Mouse (Mus musculus) neural tube, embryonic 11.5 days (tissue): ENCODE data around the gene Gm20388. TPM values are rescaled to one million over a fixed set of nuclear protein-coding genes. Genes with fewer than 3 reads are reported as not detected.
A peak's percentile ranks its signal among the peaks of the same experiment; 100 is the strongest.

Source experiments
- ATAC-seq: fragments of 200-750 bp; cut with Nextera tagmentation; 2 replicates; pipeline ENCODE4 v1.8.0; 2017; ENCODE audit warnings: moderate number of reproducible peaks, mild to moderate bottlenecking, moderate TSS enrichment, moderate library complexity; ENCODE audit not compliant: insufficient read depth, low FRiP score, low TSS enrichment
- DNase-seq: peaks from one replicate; pipeline ENCODE4 v3.0.0-alpha.2; 2015; ENCODE audit warnings: low spot score
- H3K27ac ChIP-seq: fragments of 300-500 bp; sonication (generic); 2 replicates; pipeline ENCODE4 v1.5.1; 2014; ENCODE audit warnings: low read depth, mild to moderate bottlenecking, low read length
- H3K27me3 ChIP-seq: fragments of 300-500 bp; sonication (generic); 2 replicates; pipeline ENCODE4 v1.6.1; 2014; ENCODE audit warnings: mild to moderate bottlenecking, low read length, mixed read lengths; ENCODE audit not compliant: control insufficient read depth, insufficient read depth
- H3K36me3 ChIP-seq: fragments of 300-500 bp; sonication (generic); 2 replicates; pipeline ENCODE4 v1.6.1; 2014; ENCODE audit warnings: mild to moderate bottlenecking, low read length, moderate library complexity, mixed read lengths; ENCODE audit not compliant: control insufficient read depth, insufficient read depth
- H3K4me1 ChIP-seq: fragments of 300-500 bp; sonication (generic); 2 replicates; pipeline ENCODE4 v1.6.1; 2014; ENCODE audit warnings: low read length, mixed read lengths; ENCODE audit not compliant: control insufficient read depth, insufficient read depth
- H3K4me2 ChIP-seq: fragments of 300-500 bp; sonication (generic); 2 replicates; pipeline ENCODE4 v1.6.1; 2014; ENCODE audit warnings: low read depth, mild to moderate bottlenecking, moderate library complexity
- H3K4me3 ChIP-seq: fragments of 300-500 bp; sonication (generic); 2 replicates; pipeline ENCODE4 v1.5.1; 2014; ENCODE audit warnings: low read depth, low read length
- H3K9ac ChIP-seq: fragments of 300-500 bp; sonication (generic); 2 replicates; pipeline ENCODE4 v1.6.1; 2014; ENCODE audit warnings: mild to moderate bottlenecking, low read length
- H3K9me3 ChIP-seq: fragments of 300-500 bp; sonication (generic); 2 replicates; pipeline ENCODE4 v1.6.1; 2016; ENCODE audit warnings: low read length; ENCODE audit not compliant: control insufficient read depth
- WGBS: fragments of 180-500 bp; shearing (Covaris S2); extraction: QIAGEN DNeasy Blood & Tissue Kit; methylation state at CpG from one replicate; pipeline ENCODE4 v1.1.7; 2014; 5-methylcytosine and 5-hydroxymethylcytosine counted together
- polyA plus RNA-seq: library from polyadenylated mRNA; unstranded; fragments of >200 nt; fragmentation: Nextera tagmentation; extraction: Ambion mirVana; gene quantifications from 2 replicates; pipeline ENCODE4 v1.2.1, GENCODE M21; 2014

The Gm20388 gene
- polyA plus RNA-seq, 1 experiment from 2014 or later = not detected

DNA sequence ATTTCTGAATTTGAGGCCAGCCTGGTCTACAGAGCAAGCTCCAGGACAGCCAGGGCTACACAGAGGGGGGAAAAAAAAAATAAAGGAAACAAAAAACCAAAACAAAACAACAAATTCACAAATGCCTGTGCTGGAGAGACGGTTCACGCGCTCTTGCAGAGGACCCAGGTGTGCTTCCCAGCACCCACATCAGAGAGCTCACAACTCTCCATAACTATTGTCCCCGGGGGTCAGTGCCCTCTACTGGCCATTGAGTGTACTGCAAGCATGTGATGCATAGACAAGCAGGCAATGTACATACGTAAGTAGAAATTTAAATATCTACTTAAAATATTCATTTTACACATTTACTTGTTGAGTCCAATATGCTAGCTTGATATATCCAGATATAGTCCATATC is 683.9 kb downstream of the Gm20388 start:
- peaks cover 8% of the 10 kb centered on the region for H3K4me1 ChIP-seq
- H3K4me2 ChIP-seq = no peak overlapping the region
- WGBS = 92% methylated on average over 5 of the region's 5 CpGs
- no peak overlapping the region for H3K9ac ChIP-seq
- ATAC-seq (no peak), DNase-seq (no peak)
- H3K9me3 ChIP-seq = no peaks in the 10 kb centered on the region
- no peak overlapping the region for H3K27ac ChIP-seq
- no peaks in the 10 kb centered on the region for H3K36me3 ChIP-seq
- no peak overlapping the region for H3K4me3 ChIP-seq
- no peaks in the 10 kb centered on the region for H3K27me3 ChIP-seq

GRCm38 (mm10) chr8:120595963-120596362 is 685.3 kb downstream of the Gm20388 start:
- no peaks in the 10 kb centered on the region for H3K9me3 ChIP-seq
- H3K4me3 ChIP-seq = no peak overlapping the region
- no peaks in the 10 kb centered on the region for H3K27me3 ChIP-seq
- H3K4me1 ChIP-seq = 0 out of 2 replicates have a peak, but pooled peaks cover 3% of the 10 kb centered on the region
- no peaks in the 10 kb centered on the region for H3K36me3 ChIP-seq
- no peak overlapping the region for H3K4me2 ChIP-seq
- 12% methylated on average over 5 of the region's 5 CpGs for WGBS
- no peak for ATAC-seq
- no peak overlapping the region for H3K27ac ChIP-seq
- DNase-seq = peak; percentile 74
- H3K9ac ChIP-seq = no peak overlapping the region

DNA sequence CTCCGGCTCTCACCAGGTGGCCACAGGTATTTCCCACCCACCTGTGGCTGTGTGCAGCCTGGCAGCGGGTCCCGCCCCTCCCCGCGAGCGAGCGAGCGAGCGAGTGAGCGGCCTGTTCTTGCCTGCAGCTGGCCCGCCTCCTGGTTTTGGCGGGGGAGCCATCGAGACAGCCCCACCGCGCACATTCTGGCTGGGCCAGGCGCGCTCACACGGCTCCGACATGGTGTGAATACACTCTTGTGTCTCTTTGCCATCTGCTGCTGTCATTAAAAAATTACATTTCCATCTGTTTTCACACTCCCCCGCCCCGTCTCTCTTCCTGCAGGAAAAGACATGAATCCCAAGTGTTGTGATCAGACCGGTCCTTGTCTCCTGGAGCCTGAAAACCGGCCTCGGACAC is 687.9 kb downstream of the Gm20388 start:
- Histone ChIP-seq H3K27ac (no peak overlapping the region), H3K9ac (no peak overlapping the region), H3K27me3 (no peaks in the 10 kb centered on the region), H3K9me3 (no peaks in the 10 kb centered on the region), H3K4me2 (0 out of 2 replicates have a peak overlapping the region, but pooled peaks have one; percentile 15), H3K4me3 (no peak overlapping the region), H3K36me3 (no peaks in the 10 kb centered on the region), H3K4me1 (0 out of 2 replicates have a peak, but pooled peaks cover 3% of the 10 kb centered on the region)
- ATAC-seq (no peak), DNase-seq (peak; percentile 61)
- 16% methylated on average over 24 of the region's 24 CpGs for WGBS

- Histone ChIP-seq H3K4me3 (no peak overlapping the region), H3K9ac (no peak overlapping the region), H3K27ac (no peak overlapping the region), H3K36me3 (no peaks in the 10 kb centered on the region), H3K4me1 (0 out of 2 replicates have a peak, but pooled peaks cover 3% of the 10 kb centered on the region), H3K4me2 (no peak overlapping the region), H3K9me3 (no peaks in the 10 kb centered on the region), H3K27me3 (no peaks in the 10 kb centered on the region)
- WGBS = 49% methylated on average over 7 of the region's 7 CpGs
- ATAC-seq = no peak
- peak; percentile 56 for DNase-seq
Observed at GRCm38 (mm10) chr8:120599504-120599903, 688.9 kb downstream of the Gm20388 start.

DNA sequence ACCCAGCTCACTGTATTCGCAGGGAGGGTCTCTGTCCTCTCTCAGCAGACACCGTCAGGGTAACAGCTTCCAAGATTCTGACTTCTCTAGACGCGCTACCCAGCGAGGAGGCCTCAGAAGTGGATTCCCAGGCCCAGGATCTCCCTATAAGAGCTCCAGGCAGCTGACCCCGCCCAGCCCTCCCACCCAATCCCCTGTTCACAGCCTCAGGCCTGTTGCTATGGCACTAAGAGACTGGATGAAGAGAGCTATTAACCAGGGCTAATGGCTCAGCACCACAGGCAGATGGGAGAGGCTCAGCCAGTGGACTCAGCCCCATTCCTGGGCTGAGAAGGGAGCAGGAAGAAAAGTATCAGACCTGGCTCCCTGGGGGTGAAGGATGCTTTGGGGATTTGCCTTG is 692.0 kb downstream of the Gm20388 start:
- DNase-seq (peak; percentile 43), ATAC-seq (no peak)
- no peaks in the 10 kb centered on the region for H3K9me3 ChIP-seq
- no peak overlapping the region for H3K9ac ChIP-seq
- H3K27ac ChIP-seq = 0 out of 2 replicates have a peak overlapping the region, but pooled peaks have one; percentile 10
- no peak overlapping the region for H3K4me2 ChIP-seq
- 28% methylated on average over 6 of the region's 6 CpGs for WGBS
- no peaks in the 10 kb centered on the region for H3K27me3 ChIP-seq
- H3K4me1 ChIP-seq = 0 out of 2 replicates have a peak, but pooled peaks cover 3% of the 10 kb centered on the region
- no peaks in the 10 kb centered on the region for H3K36me3 ChIP-seq
- H3K4me3 ChIP-seq = no peak overlapping the region

DNA sequence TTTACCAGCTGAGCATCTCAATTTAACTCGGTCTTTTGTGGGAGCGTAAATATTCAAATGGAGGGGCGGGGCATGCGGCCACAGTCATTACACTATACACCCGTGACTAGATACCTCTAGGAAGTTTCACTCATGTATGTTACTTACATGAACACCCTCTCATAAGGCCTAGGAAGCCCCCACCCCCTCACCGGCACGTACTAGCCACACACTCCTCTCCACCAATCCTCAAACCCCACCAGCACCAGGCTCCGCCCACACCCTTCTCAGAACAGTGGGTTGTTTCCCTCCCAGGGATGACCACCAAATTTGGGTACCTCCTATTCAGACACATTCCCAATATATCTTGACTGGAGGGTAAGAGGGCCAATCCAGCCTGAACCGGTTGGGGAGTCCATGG is 696.8 kb downstream of the Gm20388 start:
- ATAC-seq (peak; percentile 27; the same call in 1 of the 2 replicates), DNase-seq (no peak)
- H3K36me3 ChIP-seq = no peaks in the 10 kb centered on the region
- no peak overlapping the region for H3K9ac ChIP-seq
- H3K4me3 ChIP-seq = no peak overlapping the region
- H3K4me1 ChIP-seq = peaks cover 3% of the 10 kb centered on the region; the same call in 1 of the 2 replicates
- no peaks in the 10 kb centered on the region for H3K27me3 ChIP-seq
- 83% methylated on average over 9 of the region's 9 CpGs for WGBS
- H3K4me2 ChIP-seq = no peak overlapping the region
- H3K27ac ChIP-seq = no peak overlapping the region
- H3K9me3 ChIP-seq = no peaks in the 10 kb centered on the region

- ATAC-seq (no peak), DNase-seq (peak; percentile 72)
- H3K27me3 ChIP-seq = no peaks in the 10 kb centered on the region
- peaks cover under 1% of the 10 kb centered on the region; the same call in 1 of the 2 replicates for H3K4me1 ChIP-seq
- H3K36me3 ChIP-seq = no peaks in the 10 kb centered on the region
- H3K4me3 ChIP-seq = no peak overlapping the region
- H3K9ac ChIP-seq = no peak overlapping the region
- no peaks in the 10 kb centered on the region for H3K9me3 ChIP-seq
- H3K27ac ChIP-seq = no peak overlapping the region
- 10% methylated on average over 7 of the region's 7 CpGs for WGBS
- no peak overlapping the region for H3K4me2 ChIP-seq
Observed at GRCm38 (mm10) chr8:120607885-120608284, 697.2 kb downstream of the Gm20388 start.

DNA sequence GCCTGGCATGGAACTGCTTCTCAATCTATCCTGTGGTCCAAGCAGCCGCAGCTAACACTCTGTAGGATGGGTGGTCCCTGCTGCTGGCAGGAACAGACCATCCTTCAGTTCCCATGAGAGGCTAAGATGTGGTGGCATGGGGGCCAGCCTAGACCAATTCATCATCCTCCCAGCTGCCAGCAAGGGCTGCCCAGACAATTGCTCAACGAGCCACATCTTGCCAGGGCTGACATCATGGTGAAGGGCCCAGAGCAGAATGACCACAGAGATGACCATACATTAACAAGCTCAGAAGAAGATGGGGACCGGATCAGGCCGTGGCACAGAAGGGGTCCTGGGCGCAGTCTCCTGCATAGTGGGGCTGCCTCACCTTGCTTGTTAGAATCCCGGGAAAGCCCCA is 700.2 kb downstream of the Gm20388 start:
- whole genome bisulfite sequencing = 90% methylated on average over 6 of the region's 6 CpGs
- ATAC-seq (no peak), DNase-seq (no peak)
- Histone ChIP-seq H3K4me1 (no peaks in the 10 kb centered on the region; the same call in 1 of the 2 replicates), H3K4me3 (no peak overlapping the region), H3K9me3 (no peaks in the 10 kb centered on the region), H3K4me2 (no peak overlapping the region), H3K27ac (no peak overlapping the region), H3K9ac (no peak overlapping the region), H3K36me3 (no peaks in the 10 kb centered on the region), H3K27me3 (no peaks in the 10 kb centered on the region)

GRCm38 (mm10) chr8:120614491-120614890 is 703.9 kb downstream of the Gm20388 start:
- peaks cover 4% of the 10 kb centered on the region; the same call in 1 of the 2 replicates for H3K4me1 ChIP-seq
- no peaks in the 10 kb centered on the region for H3K27me3 ChIP-seq
- H3K27ac ChIP-seq = no peak overlapping the region
- H3K4me2 ChIP-seq = no peak overlapping the region
- no peak overlapping the region for H3K9ac ChIP-seq
- WGBS = 94% methylated on average over 3 of the region's 3 CpGs
- no peaks in the 10 kb centered on the region for H3K36me3 ChIP-seq
- H3K4me3 ChIP-seq = no peak overlapping the region
- no peak for ATAC-seq
- H3K9me3 ChIP-seq = no peaks in the 10 kb centered on the region
- DNase-seq = no peak
